Mouse (Mus musculus): ENCODE data around the gene Dmrtc1b. TPM values are rescaled to one million over a fixed set of nuclear protein-coding genes. Genes with fewer than 3 reads are reported as not detected.

Dmrtc1b gene
- polyA plus RNA-seq, 1 experiment from 2014 or later: not detected

Other genes starting within 250 kb of the Dmrtc1b start
- 3.0 and 4.2 TPM in 2 replicates for gene Hdac8, start 202.5 kb upstream of the Dmrtc1b start, polyA plus RNA-seq (2014; fragmentation: Nextera tagmentation; extraction: Ambion mirVana)
- gene Phka1, start 63.6 kb upstream of the Dmrtc1b start, polyA plus RNA-seq (2014; fragmentation: Nextera tagmentation; extraction: Ambion mirVana): 9.8 and 10.8 TPM in 2 replicates
- not detected in 2 replicates for gene Gm3880, start 20.9 kb upstream of the Dmrtc1b start, polyA plus RNA-seq (2014; fragmentation: Nextera tagmentation; extraction: Ambion mirVana)
- gene Gm9112, start 230 bp upstream of the Dmrtc1b start, polyA plus RNA-seq (2014; fragmentation: Nextera tagmentation; extraction: Ambion mirVana): not detected in 2 replicates
- not detected in 2 replicates for gene Dmrtc1c1, start 95.1 kb downstream of the Dmrtc1b start, polyA plus RNA-seq (2014; fragmentation: Nextera tagmentation; extraction: Ambion mirVana)
- gene Dmrtc1c2, start 146.8 kb downstream of the Dmrtc1b start, polyA plus RNA-seq (2014; fragmentation: Nextera tagmentation; extraction: Ambion mirVana): not detected in 2 replicates
- gene 1700031F05Rik, start 160.1 kb downstream of the Dmrtc1b start, polyA plus RNA-seq (2014; fragmentation: Nextera tagmentation; extraction: Ambion mirVana): not detected in 2 replicates
- gene Dmrtc1a, start 200.8 kb downstream of the Dmrtc1b start, polyA plus RNA-seq (2014; fragmentation: Nextera tagmentation; extraction: Ambion mirVana): 0.86 and 0.93 TPM in 2 replicates
- not detected in 2 replicates for gene 1700011M02Rik, start 201.0 kb downstream of the Dmrtc1b start, polyA plus RNA-seq (2014; fragmentation: Nextera tagmentation; extraction: Ambion mirVana)
- not detected in 2 replicates for gene 1700018G05Rik, start 220.5 kb downstream of the Dmrtc1b start, polyA plus RNA-seq (2014; fragmentation: Nextera tagmentation; extraction: Ambion mirVana)